In genomic region chr19:14080538-14080937, GRCm38 (mm10) we compare ENCODE assay signal across 8 mouse cellular contexts.
DNase-seq lines count a peak whose midpoint lies in the region; ATAC-seq and TF ChIP-seq lines count a peak whose summit lies in the region.

No protein-coding gene starts in this region.

- no peaks in the 10 kb centered on the region for H3K79me2 ChIP-seq in liver, adult 2 months (ENCODE audit: control insufficient read depth, insufficient read depth, low read length)

- H3K27me3 ChIP-seq in liver, adult 2 months (ENCODE audit: control insufficient read depth, insufficient read depth, low read length) = no peaks in the 10 kb centered on the region
- no peaks in the 10 kb centered on the region for H3K27me3 ChIP-seq in liver, embryonic 11.5 days (replicated peaks; ENCODE audit: control insufficient read depth, insufficient read depth, low read length)

- no peaks in the 10 kb centered on the region for H3K36me3 ChIP-seq in liver, adult 2 months (ENCODE audit: control insufficient read depth, insufficient read depth, low read length)
- H3K36me3 ChIP-seq in liver, embryonic 11.5 days (ENCODE audit: control insufficient read depth, insufficient read depth, low read length) = no peaks in the 10 kb centered on the region

- H3K27ac ChIP-seq in liver, adult 2 months (replicated peaks; ENCODE audit: insufficient read depth, low read depth, low read length) = no peak overlapping the region
- H3K27ac ChIP-seq in liver, embryonic 11.5 days (ENCODE audit: low read depth, low read length) = no peak overlapping the region

- H3K4me2 ChIP-seq in liver, embryonic 11.5 days = no peak overlapping the region

- TF ChIP-seq POLR2A in liver, adult 2 months (IDR thresholded peaks at IDR 0.05; ENCODE audit: extremely low read depth, insufficient read depth, low read length) = no peak

- H3K9ac ChIP-seq in liver, adult 2 months (ENCODE audit: low read depth, low read length) = no peak overlapping the region
- H3K9ac ChIP-seq in liver, embryonic 11.5 days (ENCODE audit: low read depth, low read length) = no peak overlapping the region

- H3K9me3 ChIP-seq in liver, embryonic 11.5 days (ENCODE audit: control insufficient read depth, low read length) = no peaks in the 10 kb centered on the region

- H3K4me3 ChIP-seq in liver, adult 2 months (ENCODE audit: insufficient read depth, low read depth, low read length) = no peak overlapping the region
- no peak overlapping the region for H3K4me3 ChIP-seq in liver, embryonic 11.5 days (ENCODE audit: low read depth, low read length)

- peak; percentile 75 for DNase-seq in embryo, embryonic 10 days (ENCODE audit: low spot score)
- DNase-seq in embryo, embryonic 9.5 days (ENCODE audit: extremely low spot score) = no peak
- DNase-seq in liver, adult 2 months (ENCODE audit: extremely low read depth, low read depth, low spot score) = peak; percentile 23
- DNase-seq in liver, embryonic 11.5 days (ENCODE audit: low spot score) = no peak
- DNase-seq in adrenal gland, postnatal 14 days = peak; percentile 40
- peak; percentile 63 for DNase-seq in kidney, postnatal 10 days
- DNase-seq in thymus, postnatal 14 days = peak; percentile 30

- peak; percentile 52; the same call in 1 of the 2 replicates for TF ChIP-seq CTCF in liver, adult 2 months (IDR thresholded peaks at IDR 0.05; ENCODE audit: low read depth, low read length)

- no peaks in the 10 kb centered on the region for H3K4me1 ChIP-seq in liver, adult 2 months (ENCODE audit: control insufficient read depth, insufficient read depth, low read length)
- H3K4me1 ChIP-seq in liver, embryonic 11.5 days (replicated peaks; ENCODE audit: control insufficient read depth, insufficient read depth, low read length) = no peaks in the 10 kb centered on the region

- no peak for ATAC-seq in liver, embryonic 11.5 days (replicated peaks; ENCODE audit: low FRiP score)
- ATAC-seq in erythroblast, adult 5-6 weeks (replicated peaks; ENCODE audit: low FRiP score, poor library complexity, severe bottlenecking) = no peak

- WGBS in liver, adult 2 months = 3% methylated on average over 2 of the region's 2 CpGs
- 7% methylated on average over 2 of the region's 2 CpGs for WGBS in liver, embryonic 11.5 days

Comparison
In these comparisons a context has a peak if more than half of its experiments do, and no peak if none do; other contexts are left out.
1. DNase-seq: peak in embryo, embryonic 10 days (single experiment), liver, adult 2 months (single experiment), adrenal gland, postnatal 14 days (single experiment), kidney, postnatal 10 days (single experiment) and thymus, postnatal 14 days (single experiment); none in embryo, embryonic 9.5 days (single experiment) and liver, embryonic 11.5 days (single experiment).